Mouse (Mus musculus) limb, embryonic 13.5 days (tissue): Measurements from ENCODE around the gene Mybpc2. TPM values are rescaled to one million over a fixed set of nuclear protein-coding genes. Genes with fewer than 3 reads are reported as not detected.

Experiments used
- ATAC-seq: fragments of 200-750 bp; cut with Nextera tagmentation; 2 replicates; pipeline ENCODE4 v1.8.0; 2017; ENCODE audit warnings: low read depth, moderate number of reproducible peaks, moderate TSS enrichment; ENCODE audit not compliant: low FRiP score
- H3K27ac ChIP-seq: fragments of 300-500 bp; sonication (generic); 2 replicates; pipeline ENCODE4 v1.5.1; 2015; ENCODE audit warnings: inconsistent platforms, mild to moderate bottlenecking, moderate library complexity
- H3K27me3 ChIP-seq: fragments of 300-500 bp; sonication (generic); 2 replicates; pipeline ENCODE4 v1.6.1; 2015; ENCODE audit warnings: mild to moderate bottlenecking, inconsistent platforms
- H3K36me3 ChIP-seq: fragments of 300-500 bp; sonication (generic); 2 replicates; pipeline ENCODE4 v1.6.1; 2015; ENCODE audit warnings: inconsistent platforms, mild to moderate bottlenecking, moderate library complexity
- H3K4me1 ChIP-seq: fragments of 300-500 bp; sonication (generic); 2 replicates; pipeline ENCODE4 v1.6.1; 2015; ENCODE audit warnings: inconsistent platforms
- H3K4me2 ChIP-seq: fragments of 300-500 bp; sonication (generic); replicated peaks from 2 replicates; pipeline ENCODE4 v1.6.1; 2015; ENCODE audit warnings: inconsistent platforms, mild to moderate bottlenecking, moderate library complexity
- H3K4me3 ChIP-seq: fragments of 300-500 bp; sonication (generic); 2 replicates; pipeline ENCODE4 v1.5.1; 2015; ENCODE audit warnings: moderate library complexity, mild to moderate bottlenecking, inconsistent platforms
- H3K9ac ChIP-seq: fragments of 300-500 bp; sonication (generic); 2 replicates; pipeline ENCODE4 v1.6.1; 2015; ENCODE audit warnings: mild to moderate bottlenecking, inconsistent platforms
- H3K9me3 ChIP-seq: fragments of 300-500 bp; sonication (generic); 2 replicates; pipeline ENCODE4 v1.6.1; 2016; ENCODE audit warnings: inconsistent platforms
- WGBS: fragments of 180-500 bp; shearing (Covaris S2); methylation state at CpG from one replicate; pipeline ENCODE4 v1.1.7; 2015; 5-methylcytosine and 5-hydroxymethylcytosine counted together
- polyA plus RNA-seq: library from polyadenylated mRNA; unstranded; fragments of >200 nt; fragmentation: Nextera tagmentation; extraction: Ambion mirVana; gene quantifications from 2 replicates; pipeline ENCODE4 v1.2.1, GENCODE M21; 2015

Gene Mybpc2
- polyA plus RNA-seq, 1 experiment from 2014 or later = 0.10 TPM

DNA sequence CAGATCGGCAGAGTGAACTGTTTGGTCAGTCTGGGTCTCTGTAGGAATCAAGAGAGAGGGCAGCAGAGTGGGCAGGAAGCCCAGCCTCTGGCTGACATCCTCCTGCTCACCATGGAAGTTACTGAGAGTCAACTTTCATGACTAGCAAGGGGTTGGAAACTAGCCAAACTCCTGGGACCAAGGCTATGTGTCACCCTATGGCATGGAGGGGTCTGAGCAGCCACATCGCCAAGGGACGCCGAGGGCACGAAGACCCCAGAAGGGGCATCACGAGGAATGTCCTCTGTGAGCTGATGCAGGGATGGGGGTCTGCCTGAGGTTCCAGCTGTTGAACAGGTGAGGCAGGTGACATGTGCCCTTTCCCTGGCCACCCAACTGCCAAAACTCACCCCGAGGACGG lies 35.9 kb downstream of the Mybpc2 start:
- H3K9ac ChIP-seq = no peak overlapping the region
- H3K4me2 ChIP-seq = no peak overlapping the region
- no peaks in the 10 kb centered on the region for H3K9me3 ChIP-seq
- no peak overlapping the region for H3K27ac ChIP-seq
- no peak overlapping the region for H3K4me3 ChIP-seq
- peaks cover 51% of the 10 kb centered on the region for H3K36me3 ChIP-seq
- ATAC-seq = no peak
- H3K27me3 ChIP-seq = no peaks in the 10 kb centered on the region
- WGBS = 92% methylated on average over 8 of the region's 8 CpGs
- H3K4me1 ChIP-seq = no peaks in the 10 kb centered on the region

DNA sequence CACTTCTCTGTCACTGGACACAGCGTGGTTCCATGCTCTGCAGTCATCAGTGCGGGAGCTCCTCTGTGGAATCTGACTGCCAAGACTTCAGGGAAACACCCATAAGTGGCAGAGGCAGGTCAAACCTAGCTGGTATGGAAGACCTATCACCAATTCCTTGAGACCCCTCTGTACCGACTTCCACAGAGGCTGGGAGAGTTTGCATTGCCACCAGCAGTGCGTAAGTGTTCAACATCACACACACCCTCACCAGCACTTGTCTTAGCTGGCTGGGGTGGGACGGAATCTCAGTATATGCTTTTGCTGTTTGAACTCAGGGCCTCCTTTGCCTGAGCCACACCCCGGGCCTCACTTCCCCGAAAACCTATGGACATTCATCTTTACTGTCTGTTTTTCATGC lies 36.5 kb downstream of the Mybpc2 start:
- Histone ChIP-seq H3K9me3 (no peaks in the 10 kb centered on the region), H3K27me3 (peaks cover 4% of the 10 kb centered on the region; the same call in 1 of the 2 replicates), H3K9ac (no peak overlapping the region), H3K4me2 (no peak overlapping the region), H3K36me3 (peaks cover 45% of the 10 kb centered on the region), H3K4me3 (no peak overlapping the region), H3K27ac (no peak overlapping the region), H3K4me1 (no peaks in the 10 kb centered on the region)
- WGBS = 84% methylated on average over 7 of the region's 7 CpGs
- ATAC-seq = no peak

DNA sequence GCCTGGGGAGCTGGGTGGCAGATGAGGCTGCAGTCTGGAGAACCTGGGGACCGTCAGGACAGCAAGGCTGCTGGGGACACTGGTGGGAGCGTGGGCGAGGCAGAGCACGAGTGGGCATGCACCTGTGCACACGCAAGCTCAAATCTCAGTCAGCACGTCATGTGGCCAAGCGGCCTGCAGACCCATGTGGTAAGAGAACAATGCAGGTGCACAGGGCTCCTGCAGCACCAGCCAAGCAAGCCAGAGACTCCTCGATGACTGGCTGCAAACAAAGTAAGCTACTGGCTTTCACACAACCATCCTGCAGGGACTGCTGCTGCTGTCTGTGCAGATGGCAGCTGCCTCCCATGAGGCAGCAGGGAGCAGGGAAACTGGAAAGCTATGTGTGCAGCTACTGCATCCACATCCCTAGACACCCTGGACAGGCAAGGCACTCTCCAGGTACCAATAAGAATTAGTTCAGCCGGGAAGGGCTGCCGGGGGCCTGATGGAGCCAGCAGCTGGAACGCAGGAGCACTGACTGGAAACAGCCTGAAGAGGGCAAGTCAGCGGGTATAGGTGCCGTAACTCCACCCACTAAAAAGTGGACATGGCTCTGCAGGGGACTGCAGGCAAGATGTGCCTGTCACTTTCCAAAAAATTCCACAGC lies 37.4 kb downstream of the Mybpc2 start:
- Histone ChIP-seq H3K4me3 (no peak overlapping the region), H3K4me1 (no peaks in the 10 kb centered on the region), H3K4me2 (no peak overlapping the region), H3K36me3 (peaks cover 36% of the 10 kb centered on the region), H3K9me3 (no peaks in the 10 kb centered on the region), H3K27ac (no peak overlapping the region), H3K27me3 (peaks cover 13% of the 10 kb centered on the region), H3K9ac (no peak overlapping the region)
- 66% methylated on average over 13 of the region's 13 CpGs for WGBS
- ATAC-seq = no peak

DNA sequence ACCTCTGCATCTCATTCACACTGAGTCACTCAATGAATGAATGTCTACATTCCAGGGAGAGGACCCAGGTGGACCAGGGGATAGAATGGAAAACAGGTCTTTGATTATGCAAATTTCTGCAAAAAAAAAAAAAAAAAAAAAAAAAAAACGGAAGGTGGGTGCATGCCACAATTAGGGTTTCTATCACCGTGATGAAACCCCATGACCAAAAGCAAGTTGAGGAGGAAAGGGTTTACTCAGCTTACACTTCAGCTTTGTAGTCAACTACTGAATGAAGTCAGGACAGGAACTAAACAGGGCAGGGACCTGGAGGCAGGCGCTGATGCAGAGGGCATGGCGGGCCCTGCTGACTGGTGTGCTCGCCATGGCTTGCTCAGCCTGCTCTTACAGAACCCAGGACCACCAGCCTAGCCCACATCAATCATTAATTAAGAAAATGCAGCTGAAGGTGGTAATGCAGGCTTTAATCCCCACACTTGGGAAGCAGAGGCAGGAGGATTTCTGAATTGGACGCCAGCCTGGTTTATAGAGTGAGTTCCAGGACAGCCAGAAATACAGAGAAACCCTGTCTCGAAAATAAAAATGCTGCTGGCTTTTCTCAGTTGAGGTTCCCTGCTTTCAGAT lies 38.8 kb downstream of the Mybpc2 start:
- H3K27ac ChIP-seq = no peak overlapping the region
- WGBS = 74% methylated on average over 7 of the region's 7 CpGs
- H3K4me3 ChIP-seq = no peak overlapping the region

DNA sequence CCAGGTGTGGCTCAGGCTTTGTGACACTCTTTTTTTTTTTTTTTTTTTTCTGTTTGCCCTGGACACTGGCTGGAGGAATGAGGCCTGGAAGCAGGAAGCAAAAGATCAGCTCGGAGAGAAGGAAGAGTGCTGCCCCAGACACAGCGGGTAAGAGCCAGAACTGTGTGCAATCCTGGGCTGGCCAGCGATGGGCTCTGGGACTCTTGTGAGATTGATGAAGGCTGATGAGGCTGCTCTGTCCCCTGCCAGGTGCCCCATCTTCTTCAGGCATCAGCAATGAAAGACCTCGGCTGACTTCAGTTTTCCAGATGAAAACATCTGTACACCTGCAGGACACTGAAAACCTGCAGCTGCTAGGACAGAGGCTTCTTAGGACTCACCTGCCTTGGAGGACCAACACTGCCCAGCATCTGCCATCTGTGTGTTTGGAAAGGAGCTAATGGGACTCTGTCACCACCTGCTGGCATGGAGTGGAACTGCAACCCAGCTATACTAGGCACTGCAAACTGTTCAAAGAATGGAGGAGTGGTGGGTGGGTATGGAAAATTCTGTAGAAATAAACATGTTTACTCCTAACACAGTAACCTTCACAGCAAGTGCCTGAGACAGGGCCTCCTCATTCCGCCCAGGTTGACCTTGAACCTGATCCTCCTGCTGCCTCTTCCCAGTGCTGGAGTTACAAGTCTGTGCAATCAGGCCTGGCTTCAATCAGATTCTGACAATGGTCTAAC lies 39.5 kb downstream of the Mybpc2 start:
- ATAC-seq = peak; percentile 74; the same call in 1 of the 2 replicates
- Histone ChIP-seq H3K36me3 (peaks cover 15% of the 10 kb centered on the region), H3K4me2 (no peak overlapping the region), H3K27me3 (peaks cover 31% of the 10 kb centered on the region), H3K4me1 (no peaks in the 10 kb centered on the region), H3K9ac (no peak overlapping the region), H3K27ac (no peak overlapping the region), H3K9me3 (no peaks in the 10 kb centered on the region), H3K4me3 (no peak overlapping the region)
- 35% methylated on average over 5 of the region's 5 CpGs for WGBS

More for the DNA sequence above, 38.8 kb downstream of the Mybpc2 start:
- Histone ChIP-seq H3K4me2 (no peak overlapping the region), H3K36me3 (peaks cover 22% of the 10 kb centered on the region), H3K9ac (no peak overlapping the region), H3K27me3 (peaks cover 24% of the 10 kb centered on the region), H3K4me1 (no peaks in the 10 kb centered on the region), H3K9me3 (no peaks in the 10 kb centered on the region)
- ATAC-seq = no peak

DNA sequence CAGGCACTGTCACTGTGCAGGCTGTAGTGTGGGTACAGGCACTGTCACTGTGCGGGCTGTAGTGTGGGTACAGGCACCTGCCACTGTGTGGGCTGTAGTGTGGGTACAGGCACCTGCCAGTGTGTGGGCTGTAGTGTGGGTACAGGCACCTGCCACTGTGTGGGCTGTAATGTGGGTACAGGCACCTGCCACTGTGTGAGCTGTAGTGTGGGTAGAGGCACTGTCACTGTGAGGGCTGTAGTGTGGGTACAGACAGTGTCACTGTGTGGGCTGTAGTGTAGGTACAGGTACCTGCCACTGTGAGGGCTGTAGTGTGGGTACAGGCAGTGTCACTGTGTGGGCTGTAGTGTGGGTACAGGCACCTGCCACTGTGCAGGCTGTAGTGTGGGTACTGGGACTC lies 40.3 kb downstream of the Mybpc2 start:
- no peak overlapping the region for H3K27ac ChIP-seq
- H3K4me3 ChIP-seq = no peak overlapping the region
- peaks cover 8% of the 10 kb centered on the region for H3K36me3 ChIP-seq
- peaks cover 38% of the 10 kb centered on the region for H3K27me3 ChIP-seq
- no peak for ATAC-seq
- no peaks in the 10 kb centered on the region for H3K4me1 ChIP-seq
- H3K9me3 ChIP-seq = no peaks in the 10 kb centered on the region
- WGBS = 100% methylated on average over 1 of the region's 1 CpGs
- no peak overlapping the region for H3K4me2 ChIP-seq
- H3K9ac ChIP-seq = no peak overlapping the region

DNA sequence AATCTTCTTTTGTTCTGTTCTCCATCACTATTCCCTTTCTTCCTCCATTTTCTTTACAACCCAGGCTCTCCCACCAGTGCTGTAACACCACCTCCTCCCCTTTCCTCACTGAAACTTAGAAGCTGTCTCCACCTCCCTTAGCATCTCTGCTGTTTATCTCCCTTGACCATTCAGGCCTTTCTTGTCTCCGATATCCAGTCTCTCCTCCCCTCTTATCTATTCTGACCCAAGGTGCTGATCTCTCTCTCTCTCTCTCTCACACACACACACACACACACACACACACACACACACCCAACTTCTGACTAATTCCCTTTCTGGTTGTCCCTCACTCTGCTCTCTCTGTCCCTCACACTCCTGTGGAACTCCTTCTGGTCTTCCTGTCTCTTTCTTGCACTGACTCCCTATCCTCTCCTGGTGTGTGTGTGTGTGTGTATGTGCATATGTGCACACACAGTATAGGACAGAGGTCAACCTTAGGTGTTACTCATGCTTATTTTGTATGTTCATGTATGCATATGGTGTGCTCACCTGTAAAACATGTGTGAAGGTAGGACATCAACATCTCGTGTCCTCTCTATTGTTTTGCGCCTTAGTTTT lies 41.5 kb downstream of the Mybpc2 start:
- Histone ChIP-seq H3K36me3 (no peaks in the 10 kb centered on the region), H3K4me1 (no peaks in the 10 kb centered on the region)

DNA sequence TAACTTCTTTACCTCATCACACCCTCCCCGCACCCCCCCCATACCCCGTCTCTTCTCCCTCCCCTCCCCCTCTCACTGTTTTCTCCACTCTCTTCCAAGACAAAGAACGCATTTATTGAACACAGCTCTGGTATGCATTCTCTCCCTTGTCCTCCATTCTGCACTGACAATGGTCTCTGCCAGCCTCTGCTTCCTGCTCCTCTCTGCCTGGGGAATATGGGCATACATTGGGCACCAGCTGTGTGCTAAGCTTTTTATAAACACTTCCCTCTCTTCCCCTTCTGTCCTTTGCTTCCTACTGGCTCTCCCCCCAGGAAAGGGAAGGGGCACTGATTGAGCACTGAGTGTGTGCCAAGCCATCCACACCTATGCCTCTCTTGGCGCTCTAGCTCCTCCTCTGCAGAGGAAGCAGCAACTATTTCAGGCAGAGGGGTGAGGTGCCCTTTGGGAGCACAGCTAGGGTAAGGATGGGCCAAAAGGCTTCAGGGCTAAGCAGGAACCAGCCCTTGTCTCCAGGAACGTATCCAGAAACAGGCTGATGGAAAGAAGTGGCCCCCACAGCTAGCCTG lies 49.3 kb downstream of the Mybpc2 start:
- 32% methylated on average over 5 of the region's 5 CpGs for WGBS
- ATAC-seq = no peak

More for the DNA sequence above, 41.5 kb downstream of the Mybpc2 start:
- WGBS = 66% methylated on average over 3 of the region's 3 CpGs
- H3K27me3 ChIP-seq = peaks cover 49% of the 10 kb centered on the region
- ATAC-seq = no peak
- no peak overlapping the region for H3K27ac ChIP-seq
- H3K9me3 ChIP-seq = no peaks in the 10 kb centered on the region
- no peak overlapping the region for H3K9ac ChIP-seq
- no peak overlapping the region for H3K4me2 ChIP-seq
- H3K4me3 ChIP-seq = no peak overlapping the region

DNA sequence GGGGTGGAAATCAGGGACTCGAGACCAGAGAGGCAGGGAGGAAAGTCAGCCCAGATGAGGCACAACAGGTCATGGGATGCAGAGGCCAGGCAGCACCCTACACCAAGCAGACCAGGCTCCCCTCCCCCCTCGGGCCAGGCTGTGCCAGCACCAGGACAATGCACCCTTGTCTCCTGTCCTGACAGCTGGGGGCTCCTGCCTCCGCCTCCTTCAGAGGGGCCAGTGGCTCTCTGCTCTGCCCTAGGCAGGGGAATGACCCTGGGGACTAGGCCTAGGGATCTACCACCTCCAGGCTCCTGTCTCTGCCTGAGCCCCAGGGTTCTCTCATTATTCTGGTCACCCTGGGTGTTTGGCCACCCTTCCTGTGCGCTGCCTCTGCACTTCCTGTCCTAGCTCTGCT lies 50.0 kb downstream of the Mybpc2 start:
- H3K4me3 ChIP-seq = no peak overlapping the region; the same call in 1 of the 2 replicates
- no peak overlapping the region for H3K27ac ChIP-seq
- no peaks in the 10 kb centered on the region for H3K9me3 ChIP-seq
- peak; percentile 42 for ATAC-seq
- H3K4me1 ChIP-seq = peaks cover 27% of the 10 kb centered on the region
- peak overlapping the region; percentile 21; the same call in 1 of the 2 replicates for H3K9ac ChIP-seq
- 0 out of 2 replicates have a peak overlapping the region, but pooled peaks have one; percentile 9 for H3K4me2 ChIP-seq
- 24% methylated on average over 4 of the region's 4 CpGs for WGBS
- peaks cover 8% of the 10 kb centered on the region for H3K36me3 ChIP-seq
- H3K27me3 ChIP-seq = peaks cover 68% of the 10 kb centered on the region

More for the DNA sequence above, 49.3 kb downstream of the Mybpc2 start:
- peaks cover 73% of the 10 kb centered on the region for H3K27me3 ChIP-seq
- H3K4me1 ChIP-seq = peaks cover 27% of the 10 kb centered on the region
- H3K27ac ChIP-seq = no peak overlapping the region
- peak overlapping the region; percentile 3; the same call in 1 of the 2 replicates for H3K4me2 ChIP-seq
- no peaks in the 10 kb centered on the region for H3K9me3 ChIP-seq
- no peak overlapping the region for H3K9ac ChIP-seq
- peaks cover 5% of the 10 kb centered on the region for H3K36me3 ChIP-seq
- no peak overlapping the region for H3K4me3 ChIP-seq

DNA sequence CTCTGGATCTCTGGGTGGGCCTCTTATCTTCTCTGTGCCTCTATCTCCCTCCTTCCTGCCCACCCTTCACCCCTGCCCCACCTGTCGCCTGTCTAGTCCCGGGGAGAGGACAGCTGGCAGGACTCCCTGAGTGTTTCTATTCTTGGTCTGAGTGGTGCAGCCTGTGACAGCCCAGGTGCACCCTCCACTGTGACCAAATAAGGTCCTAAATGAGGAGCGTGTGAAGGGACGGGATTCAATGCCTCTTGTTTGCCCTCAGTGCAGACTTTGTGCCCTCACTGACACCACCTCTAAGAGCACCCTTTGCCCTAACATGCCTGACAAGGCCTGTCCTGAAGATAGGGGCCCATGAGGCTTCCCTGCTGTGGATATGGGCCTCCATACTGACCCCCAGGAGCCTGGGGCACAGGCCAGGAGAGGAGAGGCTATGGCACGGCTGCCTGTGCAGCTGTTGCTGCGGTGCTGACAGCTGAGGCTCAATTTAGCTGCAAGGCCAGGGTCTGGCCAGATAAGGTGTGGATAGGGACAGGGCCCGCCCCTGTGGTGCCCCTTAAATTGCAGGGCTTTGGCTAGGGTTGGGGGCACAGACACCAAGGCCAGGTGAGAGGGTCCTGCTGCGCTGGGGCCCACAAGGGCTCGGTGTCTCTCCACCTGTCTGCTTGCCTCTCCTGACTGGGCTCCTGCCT lies 51.4 kb downstream of the Mybpc2 start:
- no peak overlapping the region for H3K9ac ChIP-seq
- WGBS = 57% methylated on average over 9 of the region's 9 CpGs
- H3K27me3 ChIP-seq = peaks cover 55% of the 10 kb centered on the region
- peaks cover 9% of the 10 kb centered on the region for H3K36me3 ChIP-seq
- H3K4me3 ChIP-seq = no peak overlapping the region
- no peaks in the 10 kb centered on the region for H3K9me3 ChIP-seq
- H3K4me1 ChIP-seq = peaks cover 38% of the 10 kb centered on the region
- no peak overlapping the region for H3K4me2 ChIP-seq
- peak overlapping the region; percentile 52; the same call in 1 of the 2 replicates for H3K27ac ChIP-seq
- ATAC-seq = peak; percentile 37

DNA sequence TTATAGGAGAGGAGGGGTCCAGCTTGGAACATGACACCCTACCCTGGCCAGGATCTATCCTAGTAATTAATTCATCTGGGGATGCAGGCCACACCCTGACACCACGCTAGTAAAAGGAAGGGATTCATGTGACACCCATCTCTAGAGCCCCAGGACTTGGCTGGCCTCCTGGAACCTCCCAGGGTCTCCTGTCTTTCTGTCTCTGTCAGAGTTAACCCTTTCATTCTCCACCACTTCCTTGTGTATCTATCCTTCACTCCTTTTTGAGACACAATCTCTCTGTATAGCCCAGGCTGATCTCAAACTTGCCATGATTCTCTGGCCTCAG lies 51.9 kb downstream of the Mybpc2 start:
- WGBS = 14% methylated on average over 1 of the region's 1 CpGs
- H3K27me3 ChIP-seq = peaks cover 49% of the 10 kb centered on the region
- peaks cover 38% of the 10 kb centered on the region for H3K4me1 ChIP-seq
- no peak overlapping the region for H3K27ac ChIP-seq
- H3K4me3 ChIP-seq = no peak overlapping the region
- no peak for ATAC-seq
- peaks cover 9% of the 10 kb centered on the region for H3K36me3 ChIP-seq
- no peaks in the 10 kb centered on the region for H3K9me3 ChIP-seq
- no peak overlapping the region for H3K4me2 ChIP-seq
- H3K9ac ChIP-seq = no peak overlapping the region
